Mouse (Mus musculus) bone marrow macrophage, adult 2 months (primary cell): ENCODE measurements around the gene Cd101.

Experiments
- CTCF ChIP-seq: IDR thresholded peaks from 2 replicates; pipeline ENCODE4 v1.5.1; 2012; ENCODE audit warnings: low read depth, mild to moderate bottlenecking, low read length, moderate library complexity
- POLR2A ChIP-seq: IDR thresholded peaks from 2 replicates; pipeline ENCODE4 v1.6.1; 2012; ENCODE audit warnings: mild to moderate bottlenecking, low read depth, low read length, borderline replicate concordance

DNA sequence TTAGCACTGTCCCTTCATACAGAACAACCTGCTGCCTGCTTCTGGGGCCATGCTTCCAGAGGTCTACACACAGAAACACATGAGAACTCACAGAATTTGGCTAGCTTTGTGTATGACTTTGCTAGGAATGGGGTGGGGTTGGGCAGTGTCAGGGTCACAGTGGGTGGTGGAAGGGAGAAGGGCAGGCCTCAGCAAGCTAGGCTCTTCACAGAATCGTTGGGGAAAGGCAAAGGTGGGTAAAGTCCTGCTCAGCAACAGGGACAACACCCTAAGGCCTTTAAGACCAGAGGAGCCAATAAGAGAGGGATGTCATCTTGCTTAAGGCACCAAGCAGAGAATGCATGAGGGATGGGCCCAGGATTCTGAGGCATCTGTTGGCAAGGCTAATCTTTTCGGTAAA, 19.4 kb upstream of the Cd101 start:
- TF ChIP-seq CTCF (no peak), POLR2A (no peak)
